Mouse (Mus musculus) frontal cortex, adult (tissue): ENCODE results near the gene Cxxc4.

Source experiments
- ATAC-seq: cut with Nextera tagmentation; 2 replicates; pipeline ENCODE4 v1.9.2; 2017; ENCODE audit warnings: mild to moderate bottlenecking, moderate library complexity, mixed read lengths; ENCODE audit not compliant: low TSS enrichment

Cxxc4 gene

GRCm38 (mm10) chr3:134243850-134244247, 7.6 kb downstream of the Cxxc4 start:
- ATAC-seq = no peak

- ATAC-seq = no peak
Observed at GRCm38 (mm10) chr3:134254221-134254620, 17.9 kb downstream of the Cxxc4 start.

- no peak for ATAC-seq
Observed at GRCm38 (mm10) chr3:134258715-134259114, 22.4 kb downstream of the Cxxc4 start.

GRCm38 (mm10) chr3:134259300-134259699, 23.0 kb downstream of the Cxxc4 start:
- no peak for ATAC-seq

GRCm38 (mm10) chr3:134279655-134280054, 43.4 kb downstream of the Cxxc4 start:
- ATAC-seq = no peak

GRCm38 (mm10) chr3:134281527-134282370, 45.5 kb downstream of the Cxxc4 start:
- peak; percentile 90 for ATAC-seq

- ATAC-seq = no peak
Observed at GRCm38 (mm10) chr3:134295217-134295616, 58.9 kb downstream of the Cxxc4 start.

- ATAC-seq = peak; percentile 60
Observed at GRCm38 (mm10) chr3:134302681-134303491, 66.6 kb downstream of the Cxxc4 start.

GRCm38 (mm10) chr3:134303492-134303808, 67.2 kb downstream of the Cxxc4 start:
- no peak for ATAC-seq

- peak; percentile 24; the same call in 1 of the 2 replicates for ATAC-seq
Observed at GRCm38 (mm10) chr3:134306507-134306906, 70.2 kb downstream of the Cxxc4 start.

- no peak for ATAC-seq
Observed at GRCm38 (mm10) chr3:134307801-134308200, 71.5 kb downstream of the Cxxc4 start.
